Mouse (Mus musculus) heart, adult 2 months (tissue): Measurements from ENCODE around the gene Anxa4. TPM values are rescaled to one million over a fixed set of nuclear protein-coding genes. Genes with fewer than 3 reads are reported as not detected.

Experiments
- DNase-seq, 2 experiments: peaks; one replicate each; pipeline ENCODE4 v3.0.0; 2021
- H3K27ac ChIP-seq: fragments of 200-600 bp; 2 replicates; pipeline ENCODE4 v1.8.1; 2022
- H3K27me3 ChIP-seq: fragments of 200-500 bp; 2 replicates; pipeline ENCODE4 v1.6.1; 2012; ENCODE audit warnings: mild to moderate bottlenecking, low read length, inconsistent platforms, mixed read lengths; ENCODE audit not compliant: control insufficient read depth, insufficient read depth
- H3K36me3 ChIP-seq: fragments of 200-500 bp; 2 replicates; pipeline ENCODE4 v1.6.1; 2012; ENCODE audit warnings: low read length, inconsistent platforms; ENCODE audit not compliant: control insufficient read depth, insufficient read depth
- H3K4me1 ChIP-seq: fragments of 200-500 bp; 2 replicates; pipeline ENCODE4 v1.6.1; 2011; ENCODE audit warnings: low read length; ENCODE audit not compliant: control insufficient read depth, insufficient read depth
- H3K4me3 ChIP-seq: fragments of 200-600 bp; 2 replicates; pipeline ENCODE4 v1.8.1; 2022
- H3K79me2 ChIP-seq: fragments of 200-500 bp; replicated peaks from 2 replicates; pipeline ENCODE4 v1.6.1; 2012; ENCODE audit warnings: mild to moderate bottlenecking, inconsistent platforms, low read length, moderate library complexity, mixed read lengths; ENCODE audit not compliant: control insufficient read depth, insufficient read depth
- H3K9ac ChIP-seq: fragments of 200-500 bp; 2 replicates; pipeline ENCODE4 v1.6.1; 2012; ENCODE audit warnings: low read depth, mild to moderate bottlenecking, control low read depth, inconsistent platforms, low read length, mixed read lengths
- CTCF ChIP-seq: fragments of 200-600 bp; IDR thresholded peaks from 2 replicates; pipeline ENCODE4 v1.8.1; 2022; ENCODE audit warnings: antibody characterized with exemption, mild to moderate bottlenecking, moderate library complexity
- EP300 ChIP-seq: fragments of 200-500 bp; IDR thresholded peaks from 2 replicates; pipeline ENCODE4 v1.6.1; 2011; ENCODE audit warnings: low read depth, low read length, control low read depth; ENCODE audit not compliant: insufficient read depth
- POLR2A ChIP-seq: fragments of 200-500 bp; IDR thresholded peaks from 2 replicates; pipeline ENCODE4 v1.6.1; 2011; ENCODE audit warnings: mild to moderate bottlenecking, low read depth, low read length, control low read depth; ENCODE audit not compliant: insufficient read depth
- WGBS: fragments of 180-500 bp; shearing (Covaris S2); methylation state at CpG from one replicate; pipeline ENCODE4 v1.1.7; 2018; 5-methylcytosine and 5-hydroxymethylcytosine counted together
- intact Hi-C: fragments of 180-260 bp; cut with DNase I; formaldehyde crosslinking; loops from one replicate; pipeline ENCODE4 v1.15.1; 2025
- polyA plus RNA-seq: library from polyadenylated mRNA; depleted of rRNA; stranded (reverse); fragments of >200 nt; gene quantifications from 2 replicates; pipeline ENCODE4 v1.2.3, GENCODE M21; 2012
- total RNA-seq, 2 experiments: library from RNA; stranded (reverse); gene quantifications; 2 replicates each; pipeline ENCODE4 v1.2.3; 2021

The Anxa4 gene
- total and polyA plus RNA-seq, 3 experiments = 18.1 to 33.3 (median 33.1) TPM

DNA sequence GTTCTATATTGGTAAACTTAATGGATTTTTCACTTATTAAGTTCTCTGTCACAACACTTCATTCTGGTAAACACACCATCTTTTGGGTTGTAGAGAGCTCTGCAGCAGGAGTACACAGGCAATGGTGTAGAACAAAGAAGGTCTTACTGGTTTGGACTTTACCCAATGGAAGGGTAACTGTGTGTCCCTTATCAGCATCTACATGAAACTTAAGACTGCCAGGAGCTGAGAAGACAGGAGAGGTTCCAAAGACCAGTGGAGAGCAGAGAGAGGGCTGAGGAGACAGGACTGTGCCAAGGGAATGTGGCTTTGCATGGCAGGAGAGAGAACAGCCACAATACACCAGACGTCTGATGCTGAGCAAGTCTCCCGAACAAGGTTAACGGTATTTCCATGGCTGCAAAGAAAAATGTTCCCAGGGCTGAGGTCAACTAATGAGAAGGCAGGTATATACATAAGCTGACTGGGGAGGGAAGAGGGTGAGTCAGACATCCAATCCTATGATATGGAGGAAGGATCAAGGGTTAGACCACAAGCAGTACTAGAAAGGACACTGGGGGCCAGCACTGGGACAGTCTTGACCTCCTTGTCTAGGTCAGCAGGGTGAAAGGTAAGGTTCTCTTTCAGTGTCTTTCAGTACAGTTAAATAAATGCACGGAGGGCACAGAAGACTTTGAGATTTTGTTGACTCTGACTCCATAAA lies 85.2 kb downstream of the Anxa4 start:
- H3K36me3 ChIP-seq = no peaks in the 10 kb centered on the region; the same call in 1 of the 2 replicates

GRCm38 (mm10) chr6:86702577-86702976 lies 90.8 kb downstream of the Anxa4 start:
- no peak for DNase-seq
- intact Hi-C loops = no loop called here
- no peak overlapping the region for H3K4me3 ChIP-seq
- no peak overlapping the region for H3K9ac ChIP-seq
- no peaks in the 10 kb centered on the region for H3K79me2 ChIP-seq
- no peaks in the 10 kb centered on the region for H3K36me3 ChIP-seq
- H3K27me3 ChIP-seq = no peaks in the 10 kb centered on the region
- H3K4me1 ChIP-seq = no peaks in the 10 kb centered on the region
- H3K27ac ChIP-seq = no peak overlapping the region
- WGBS = 90% methylated on average over 9 of the region's 9 CpGs
- no peak for TF ChIP-seq EP300
- no peak for TF ChIP-seq POLR2A
- TF ChIP-seq CTCF = no peak

More for the DNA sequence above, 85.2 kb downstream of the Anxa4 start:
- Histone ChIP-seq H3K27ac (no peak overlapping the region), H3K9ac (no peak overlapping the region), H3K4me3 (no peak overlapping the region), H3K27me3 (no peaks in the 10 kb centered on the region), H3K79me2 (no peaks in the 10 kb centered on the region), H3K4me1 (no peaks in the 10 kb centered on the region)
- intact Hi-C loops = no loop called here
- DNase-seq = no peak
- TF ChIP-seq POLR2A (no peak), CTCF (no peak), EP300 (no peak)
- WGBS = 92% methylated on average over 4 of the region's 4 CpGs

- Histone ChIP-seq H3K4me1 (no peaks in the 10 kb centered on the region), H3K79me2 (no peaks in the 10 kb centered on the region), H3K27me3 (no peaks in the 10 kb centered on the region), H3K9ac (no peak overlapping the region), H3K4me3 (no peak overlapping the region), H3K36me3 (no peaks in the 10 kb centered on the region), H3K27ac (no peak overlapping the region)
- WGBS = 84% methylated on average over 6 of the region's 6 CpGs
- intact Hi-C loops = no loop called here
- no peak for DNase-seq
- TF ChIP-seq EP300 (no peak), CTCF (no peak), POLR2A (no peak)
These were observed 95.5 kb downstream of the Anxa4 start for GRCm38 (mm10) chr6:86697903-86698302.

- Histone ChIP-seq H3K9ac (no peak overlapping the region), H3K27ac (no peak overlapping the region), H3K4me3 (no peak overlapping the region), H3K36me3 (no peaks in the 10 kb centered on the region), H3K27me3 (no peaks in the 10 kb centered on the region), H3K79me2 (no peaks in the 10 kb centered on the region), H3K4me1 (no peaks in the 10 kb centered on the region)
- no peak for DNase-seq
- no peak for TF ChIP-seq CTCF
- no peak for TF ChIP-seq POLR2A
- no peak for TF ChIP-seq EP300
- intact Hi-C loops = no loop called here
- WGBS = 89% methylated on average over 10 of the region's 10 CpGs
These were observed 97.2 kb downstream of the Anxa4 start for GRCm38 (mm10) chr6:86696213-86696612.

GRCm38 (mm10) chr6:86694465-86694864 lies 98.9 kb downstream of the Anxa4 start:
- H3K4me3 ChIP-seq = no peak overlapping the region
- intact Hi-C loops = no loop called here
- H3K4me1 ChIP-seq = no peaks in the 10 kb centered on the region
- no peak overlapping the region for H3K9ac ChIP-seq
- TF ChIP-seq POLR2A = no peak
- peak; percentile 87 for TF ChIP-seq CTCF
- peak; percentile 38 to 53 for DNase-seq
- no peaks in the 10 kb centered on the region for H3K36me3 ChIP-seq
- H3K27me3 ChIP-seq = no peaks in the 10 kb centered on the region
- H3K27ac ChIP-seq = no peak overlapping the region
- no peaks in the 10 kb centered on the region for H3K79me2 ChIP-seq

DNA sequence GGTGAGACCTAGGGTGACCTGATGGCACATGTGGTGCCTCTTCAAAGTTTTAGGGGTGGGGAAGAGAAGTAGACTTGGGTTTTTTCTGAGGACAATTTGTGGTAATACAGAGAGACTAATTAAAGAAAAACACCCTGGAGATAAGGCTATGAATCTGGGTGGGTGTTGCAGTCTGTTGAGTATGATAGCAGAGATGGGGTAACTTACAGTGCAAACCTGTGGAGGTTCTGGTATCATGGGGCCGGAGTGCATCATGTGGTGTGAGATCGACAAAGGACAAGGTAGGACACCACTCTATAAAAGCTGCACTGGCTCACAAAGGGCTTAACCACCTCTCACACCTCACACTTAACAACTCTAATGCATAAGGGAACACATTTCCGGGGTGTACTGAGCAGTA lies 103.7 kb downstream of the Anxa4 start:
- Histone ChIP-seq H3K27ac (no peak overlapping the region), H3K9ac (no peak overlapping the region), H3K27me3 (no peaks in the 10 kb centered on the region), H3K36me3 (no peaks in the 10 kb centered on the region), H3K4me3 (no peak overlapping the region), H3K79me2 (no peaks in the 10 kb centered on the region), H3K4me1 (peaks cover 1% of the 10 kb centered on the region; the same call in 1 of the 2 replicates)
- WGBS = 89% methylated on average over 3 of the region's 3 CpGs
- no peak for DNase-seq
- intact Hi-C loops = loop anchor here (10.0 kb wide), 1 partner anchor 725 kb away; the partner anchor contains the start of gene Dusp11
- TF ChIP-seq POLR2A = no peak
- TF ChIP-seq CTCF = no peak
- TF ChIP-seq EP300 = no peak
